Mouse (Mus musculus): Measurements from ENCODE around the gene Dtx4. TPM values are rescaled to one million over a fixed set of nuclear protein-coding genes. Genes with fewer than 3 reads are reported as not detected.
A peak's percentile ranks its signal among the peaks of the same experiment; 100 is the strongest.
"Not testable (repeated sequence)": the region's sequence is repeated elsewhere in the genome, so short reads cannot be mapped to it uniquely, and the experiment has no call there.

Dtx4 gene
- 8.4 and 8.7 TPM in 2 replicates for polyA plus RNA-seq (2015; fragmentation: Nextera tagmentation; extraction: Ambion mirVana)

DNA sequence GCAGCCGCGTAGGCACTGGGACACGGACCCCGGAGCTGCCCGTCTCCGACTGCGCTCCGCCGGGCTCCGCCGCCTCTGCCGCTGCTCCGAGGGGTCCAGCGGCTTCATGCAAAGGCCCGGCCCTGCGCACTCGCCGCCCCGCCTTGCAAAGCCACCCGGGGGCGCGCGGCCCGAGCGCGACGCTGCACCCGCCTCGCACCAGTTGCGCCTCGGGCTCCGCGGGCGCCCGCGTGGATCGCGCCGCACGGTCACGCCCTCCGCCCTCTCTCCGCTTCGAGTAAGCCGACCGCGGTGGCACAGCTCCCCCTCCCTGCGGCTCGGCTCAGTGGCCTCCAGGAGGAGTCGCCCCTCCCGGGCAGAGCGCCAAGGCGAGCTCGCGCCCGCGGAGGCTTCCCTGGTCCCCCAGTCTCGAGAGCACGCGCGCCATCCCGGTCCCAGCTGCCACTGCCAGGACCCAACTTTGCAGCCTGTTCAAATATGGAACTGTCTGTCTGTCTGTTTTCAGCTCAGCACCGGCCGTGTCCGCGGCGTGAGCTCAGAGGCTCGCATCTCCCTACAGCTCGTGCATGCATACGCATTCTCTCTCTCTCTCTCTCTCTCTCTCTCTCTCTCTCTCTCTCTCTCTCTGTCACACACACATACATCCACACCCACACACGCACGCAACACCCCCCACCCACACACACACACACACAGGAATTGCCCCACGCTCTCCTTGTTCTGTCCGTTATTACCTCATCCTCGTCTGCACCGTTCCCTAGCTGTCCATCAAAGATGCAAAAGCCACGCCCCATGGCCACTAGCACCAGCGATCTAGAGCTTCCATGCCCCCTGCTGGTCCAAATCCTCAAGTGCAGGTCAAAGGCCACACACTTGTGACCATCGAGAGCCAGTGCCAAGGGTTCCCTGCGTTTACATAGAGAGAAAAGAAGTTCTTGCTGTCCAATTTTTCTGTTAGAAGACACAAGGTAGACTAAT lies at the start of gene Dtx4:
Gene Dtx4, minus strand, starts transcription at position 85 of the 978 bp plus-strand sequence.
- Histone ChIP-seq H3K4me3 (ENCODE audit: low read depth, low read length) (peak within 1 kb of the TSS; percentile 71), H3K36me3 (ENCODE audit: insufficient read depth, low read length) (no peaks in the 10 kb centered on the region), H3K27me3 (replicated peaks; ENCODE audit: insufficient read depth, low read length) (no peaks in the 10 kb centered on the region), H3K9me3 (ENCODE audit: low read length) (no peaks in the 10 kb centered on the region), H3K27ac (ENCODE audit: low read length) (peak within 1 kb of the TSS; percentile 86), H3K9ac (replicated peaks; ENCODE audit: low read depth) (peak within 1 kb of the TSS; percentile 78), H3K4me2 (replicated peaks; ENCODE audit: low read depth, low read length) (peak within 1 kb of the TSS; percentile 99), H3K4me1 (ENCODE audit: insufficient read depth, low read depth, low read length) (peaks cover 6% of the 10 kb centered on the region; the same call in 1 of the 2 replicates)
- TF ChIP-seq EP300 (IDR thresholded peaks at IDR 0.05) (no peak), CTCF (IDR thresholded peaks at IDR 0.05) (peak; percentile 98)
- DNase-seq (ENCODE audit: low spot score) (peak; percentile 97), ATAC-seq (peak; percentile 93)
- WGBS: under 1% methylated on average over 74 of the region's 80 CpGs

DNA sequence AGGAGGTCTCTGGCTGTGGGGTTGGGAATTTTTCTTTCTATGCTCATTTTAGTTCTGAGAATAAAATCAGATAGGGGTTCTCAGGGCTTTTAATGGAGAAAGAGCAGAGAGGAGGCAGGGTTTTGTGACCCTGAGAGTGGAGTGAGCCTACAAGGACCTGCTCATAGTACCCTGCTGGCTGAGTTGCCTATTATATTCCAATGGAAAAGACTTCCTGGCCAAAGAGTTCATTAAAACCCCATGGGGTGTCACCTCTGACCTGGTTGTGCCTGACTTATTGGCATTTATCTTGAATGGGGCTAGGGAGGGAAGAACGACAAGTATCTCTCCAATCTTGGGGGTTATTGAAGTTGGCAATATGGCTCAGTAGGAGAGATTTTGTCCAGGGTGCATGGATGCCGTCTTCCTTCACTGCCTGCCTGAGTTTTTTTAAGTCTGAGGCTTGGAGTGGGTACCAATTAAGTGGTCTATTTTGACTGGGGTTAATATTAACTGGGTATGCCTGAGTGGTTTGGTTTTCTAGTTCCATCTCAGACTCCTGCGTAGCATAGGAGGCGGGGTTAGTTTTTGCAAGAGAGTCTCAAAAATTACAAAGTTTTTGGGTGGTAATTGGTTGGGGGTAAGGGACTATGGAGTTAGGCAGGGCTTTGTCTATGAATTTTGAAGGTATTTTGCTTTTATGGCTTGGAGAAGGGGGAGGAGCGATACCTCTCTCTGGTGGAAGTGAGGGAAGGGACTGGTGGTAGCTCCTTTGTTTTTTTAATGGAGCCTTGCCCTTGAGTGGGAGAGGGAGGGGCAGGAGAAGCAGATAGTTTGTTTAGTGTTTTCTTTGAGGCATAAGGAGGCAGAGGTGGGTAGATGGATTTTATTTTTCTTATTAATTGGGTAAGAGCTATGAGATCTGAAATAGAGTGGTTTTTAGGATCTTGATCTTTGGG lies 49.0 kb upstream of the Dtx4 start:
- TF ChIP-seq CTCF (IDR thresholded peaks at IDR 0.05) (no peak), EP300 (IDR thresholded peaks at IDR 0.05) (no peak)
- Histone ChIP-seq H3K4me3 (ENCODE audit: low read depth, low read length) (no peak overlapping the region), H3K36me3 (ENCODE audit: insufficient read depth, low read length) (no peaks in the 10 kb centered on the region), H3K4me1 (ENCODE audit: insufficient read depth, low read depth, low read length) (no peaks in the 10 kb centered on the region), H3K9ac (replicated peaks; ENCODE audit: low read depth) (no peak overlapping the region), H3K9me3 (ENCODE audit: low read length) (no peaks in the 10 kb centered on the region), H3K27me3 (replicated peaks; ENCODE audit: insufficient read depth, low read length) (no peaks in the 10 kb centered on the region), H3K27ac (ENCODE audit: low read length) (no peak overlapping the region), H3K4me2 (replicated peaks; ENCODE audit: low read depth, low read length) (no peak overlapping the region)
- ATAC-seq: peak; percentile 26; the same call in 1 of the 2 replicates
- DNase-seq (ENCODE audit: low spot score): no peak
- WGBS: 61% methylated on average over 5 of the region's 5 CpGs

DNA sequence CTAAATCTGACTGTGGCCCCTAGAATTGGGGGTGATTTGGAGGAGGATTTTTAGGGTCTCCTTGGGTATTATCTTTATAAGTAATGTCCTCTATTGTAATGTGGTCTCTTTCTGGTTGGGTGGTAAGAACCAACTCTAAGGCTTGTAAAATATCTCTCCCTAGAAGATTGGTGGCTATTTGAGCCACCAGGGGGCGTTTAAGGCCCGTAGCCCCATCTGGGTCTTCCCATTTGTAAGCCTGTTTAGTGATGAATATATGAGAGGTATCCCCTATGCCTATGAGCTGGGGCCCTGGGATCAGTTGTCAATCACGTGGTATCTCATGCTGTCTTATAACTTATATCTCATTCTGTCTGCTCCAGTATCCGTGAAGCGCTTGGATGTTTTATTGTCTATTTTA lies 47.9 kb upstream of the Dtx4 start:
- no peak overlapping the region for H3K4me2 ChIP-seq (replicated peaks; ENCODE audit: low read depth, low read length)
- no peak overlapping the region for H3K4me3 ChIP-seq (ENCODE audit: low read depth, low read length)
- no peak overlapping the region for H3K27ac ChIP-seq (ENCODE audit: low read length)
- H3K27me3 ChIP-seq (replicated peaks; ENCODE audit: insufficient read depth, low read length): no peaks in the 10 kb centered on the region
- no peaks in the 10 kb centered on the region for H3K4me1 ChIP-seq (ENCODE audit: insufficient read depth, low read depth, low read length)
- DNase-seq (ENCODE audit: low spot score): no peak
- TF ChIP-seq CTCF (IDR thresholded peaks at IDR 0.05) (peak; percentile 62), EP300 (IDR thresholded peaks at IDR 0.05) (no peak)
- H3K36me3 ChIP-seq (ENCODE audit: insufficient read depth, low read length): no peaks in the 10 kb centered on the region
- no peak for ATAC-seq
- 74% methylated on average over 5 of the region's 5 CpGs for WGBS
- no peak overlapping the region for H3K9ac ChIP-seq (replicated peaks; ENCODE audit: low read depth)
- no peaks in the 10 kb centered on the region for H3K9me3 ChIP-seq (ENCODE audit: low read length)

DNA sequence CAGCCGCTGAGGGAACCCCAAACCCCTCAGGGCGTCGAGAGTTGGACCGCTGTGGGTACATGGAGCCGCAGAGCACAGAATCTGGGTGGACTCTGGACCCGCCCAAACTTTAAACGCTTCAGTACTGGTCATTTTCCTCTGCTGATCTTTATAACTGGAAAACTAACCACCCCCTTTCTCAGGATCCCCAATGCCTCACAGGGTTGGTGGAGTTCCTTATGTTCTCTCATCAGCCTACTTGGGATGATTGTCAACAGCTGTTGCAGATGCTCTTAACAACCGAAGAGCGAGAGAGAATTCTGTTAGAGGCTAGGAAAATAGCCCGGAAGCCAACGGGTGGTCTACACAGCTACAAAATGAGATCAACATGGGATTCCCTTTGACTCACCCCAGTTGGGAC lies 44.2 kb upstream of the Dtx4 start, which contains the start of gene Fam111a:
Gene Fam111a, plus strand, starts transcription at position 301 of the 400 bp plus-strand sequence.
- H3K9ac ChIP-seq (replicated peaks; ENCODE audit: low read depth); H3K36me3 ChIP-seq (ENCODE audit: insufficient read depth, low read length); DNase-seq (ENCODE audit: low spot score); H3K4me3 ChIP-seq (ENCODE audit: low read depth, low read length); H3K27ac ChIP-seq (ENCODE audit: low read length); ATAC-seq; H3K4me2 ChIP-seq (replicated peaks; ENCODE audit: low read depth, low read length); H3K9me3 ChIP-seq (ENCODE audit: low read length); H3K27me3 ChIP-seq (replicated peaks; ENCODE audit: insufficient read depth, low read length); H3K4me1 ChIP-seq (ENCODE audit: insufficient read depth, low read depth, low read length): not testable (repeated sequence)
- 96% methylated on average over 11 of the region's 11 CpGs for WGBS

DNA sequence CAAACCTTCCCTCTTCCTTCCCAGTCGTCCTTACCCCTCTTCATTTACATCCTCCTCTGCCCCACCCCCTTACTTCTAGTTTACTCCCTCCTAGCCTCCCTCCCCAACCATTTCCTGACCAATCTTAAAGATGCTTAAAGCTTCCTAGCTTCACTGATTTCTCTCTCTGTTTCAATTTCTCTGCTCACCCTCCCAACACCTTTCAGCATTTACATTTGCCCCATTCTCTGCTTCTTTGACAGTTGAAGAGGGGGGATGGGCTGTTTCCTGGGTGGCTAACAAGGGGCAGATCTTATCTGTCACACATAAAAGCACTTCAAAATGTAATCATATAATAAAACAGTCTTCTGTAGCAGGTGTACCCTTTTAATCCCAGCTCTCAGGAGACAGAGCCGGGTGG lies 40.4 kb upstream of the Dtx4 start:
- Histone ChIP-seq H3K27ac (ENCODE audit: low read length) (no peak overlapping the region), H3K4me1 (ENCODE audit: insufficient read depth, low read depth, low read length) (no peaks in the 10 kb centered on the region), H3K4me2 (replicated peaks; ENCODE audit: low read depth, low read length) (no peak overlapping the region), H3K27me3 (replicated peaks; ENCODE audit: insufficient read depth, low read length) (no peaks in the 10 kb centered on the region), H3K4me3 (ENCODE audit: low read depth, low read length) (no peak overlapping the region), H3K9ac (replicated peaks; ENCODE audit: low read depth) (no peak overlapping the region), H3K9me3 (ENCODE audit: low read length) (no peaks in the 10 kb centered on the region), H3K36me3 (ENCODE audit: insufficient read depth, low read length) (no peaks in the 10 kb centered on the region)
- 13% methylated on average over 2 of the region's 2 CpGs for WGBS
- ATAC-seq (no peak), DNase-seq (ENCODE audit: low spot score) (no peak)
- TF ChIP-seq CTCF (IDR thresholded peaks at IDR 0.05) (no peak), EP300 (IDR thresholded peaks at IDR 0.05) (no peak)

DNA sequence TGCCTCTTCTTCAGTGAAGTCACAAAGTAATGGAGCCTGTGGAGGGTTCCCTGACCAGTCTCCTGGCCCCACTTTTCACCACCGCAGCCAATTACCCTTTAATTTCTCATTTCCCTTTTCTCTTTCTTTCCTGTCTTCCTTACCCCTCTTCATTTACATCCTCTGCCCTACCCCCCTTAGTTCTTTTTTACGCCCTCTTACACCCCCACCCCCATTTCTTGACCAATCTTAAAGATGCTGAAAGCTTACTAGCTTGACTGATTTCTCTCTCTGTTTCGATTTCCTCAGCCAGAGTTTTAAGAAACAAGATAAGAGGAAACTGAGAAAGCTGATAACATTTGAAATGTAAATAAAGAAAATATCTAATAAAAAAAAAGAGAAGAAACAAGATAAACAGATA lies 39.5 kb upstream of the Dtx4 start:
- no peaks in the 10 kb centered on the region for H3K9me3 ChIP-seq (ENCODE audit: low read length)
- no peak overlapping the region for H3K4me2 ChIP-seq (replicated peaks; ENCODE audit: low read depth, low read length)
- no peak for ATAC-seq
- H3K9ac ChIP-seq (replicated peaks; ENCODE audit: low read depth): no peak overlapping the region
- H3K4me1 ChIP-seq (ENCODE audit: insufficient read depth, low read depth, low read length): no peaks in the 10 kb centered on the region
- H3K36me3 ChIP-seq (ENCODE audit: insufficient read depth, low read length): no peaks in the 10 kb centered on the region
- TF ChIP-seq EP300 (IDR thresholded peaks at IDR 0.05) (no peak), CTCF (IDR thresholded peaks at IDR 0.05) (no peak)
- no peak overlapping the region for H3K4me3 ChIP-seq (ENCODE audit: low read depth, low read length)
- H3K27me3 ChIP-seq (replicated peaks; ENCODE audit: insufficient read depth, low read length): no peaks in the 10 kb centered on the region
- no peak overlapping the region for H3K27ac ChIP-seq (ENCODE audit: low read length)
- WGBS: 39% methylated on average over 3 of the region's 3 CpGs
- no peak for DNase-seq (ENCODE audit: low spot score)
